Mouse (Mus musculus): ENCODE measurements at regions not wholly inside any gene's neighbourhood (a gene's known extent, or its start where the extent isn't known, plus 50 kb on each side); places are given as distances from the start of the nearest gene placed in this dataset.

- TF ChIP-seq CTCF (IDR thresholded peaks at IDR 0.05; ENCODE audit: low read depth), result no peak
- no peak for TF ChIP-seq EP300 (IDR thresholded peaks at IDR 0.05; ENCODE audit: low read depth)
Measured at GRCm38 (mm10) chr8:89211931-89212330, 168.0 kb upstream of the Sall1 start.
